Mouse (Mus musculus): ENCODE data around the gene Trrap. TPM values are rescaled to one million over a fixed set of nuclear protein-coding genes. Genes with fewer than 3 reads are reported as not detected.

Trrap gene
- total RNA-seq, 2 experiments from 2014 or later = 43.8 to 76.4 TPM

DNA sequence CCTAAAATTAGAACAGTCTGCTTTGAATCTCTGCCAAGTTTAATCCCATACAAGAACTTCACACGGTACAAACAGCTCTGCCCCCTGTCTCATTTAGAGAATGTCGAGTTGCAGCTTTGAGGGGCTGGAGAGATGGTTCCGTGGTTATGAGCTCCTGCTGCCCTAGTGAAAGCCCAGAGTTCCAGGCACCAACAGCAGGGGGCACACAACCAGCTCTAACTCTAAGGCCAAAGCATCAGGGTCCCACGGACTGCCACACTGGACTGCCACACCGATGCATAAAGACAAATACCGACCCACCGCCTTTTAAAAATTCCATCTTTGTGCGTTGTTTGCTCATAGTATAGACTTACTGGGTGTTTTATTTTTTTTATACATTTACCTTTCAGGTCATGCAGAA is 99.4 kb downstream of the Trrap start:
- ATAC-seq (replicated peaks; ENCODE audit: poor library complexity, severe bottlenecking) = no peak

DNA sequence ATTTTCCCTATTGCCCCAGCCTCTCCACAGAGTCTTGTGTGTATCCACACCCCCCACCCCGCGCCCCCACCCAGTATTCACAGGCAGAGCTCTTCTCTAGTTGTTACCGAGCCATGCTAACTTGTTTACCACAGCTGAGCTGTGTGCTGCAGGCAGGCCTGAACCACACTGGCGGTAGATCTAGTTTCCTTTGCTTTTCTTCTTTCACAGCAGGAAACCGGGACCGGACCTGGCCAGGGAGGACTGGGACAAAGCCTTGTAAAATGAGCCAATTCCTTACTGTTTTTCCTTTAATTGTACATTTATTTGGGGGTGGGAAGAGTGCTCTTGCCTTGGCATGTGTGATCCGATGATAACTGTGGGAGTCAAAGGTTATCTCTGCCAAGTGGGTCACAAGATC is 101.9 kb downstream of the Trrap start:
- no peak for ATAC-seq (replicated peaks; ENCODE audit: poor library complexity, severe bottlenecking)

DNA sequence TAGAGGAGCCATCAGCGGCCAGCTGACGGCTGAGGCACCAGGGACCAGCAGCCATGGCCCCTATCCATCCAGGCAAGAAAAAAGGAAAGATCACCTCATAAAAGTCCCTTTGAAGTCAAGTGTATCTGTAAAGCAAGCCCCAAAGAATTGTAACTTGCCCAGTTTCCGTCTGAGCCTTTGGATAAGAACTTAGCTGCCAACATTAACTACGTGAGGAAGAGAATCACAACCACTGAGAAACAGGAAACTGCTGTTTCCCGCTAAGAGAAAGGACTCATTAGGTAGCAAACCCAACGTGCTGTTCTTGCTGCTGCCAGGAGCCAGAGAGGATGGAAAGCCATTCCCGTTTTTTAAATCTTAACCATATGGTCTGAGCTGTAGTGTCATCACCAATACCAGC is 103.2 kb downstream of the Trrap start:
- no peak for ATAC-seq (replicated peaks; ENCODE audit: poor library complexity, severe bottlenecking)

DNA sequence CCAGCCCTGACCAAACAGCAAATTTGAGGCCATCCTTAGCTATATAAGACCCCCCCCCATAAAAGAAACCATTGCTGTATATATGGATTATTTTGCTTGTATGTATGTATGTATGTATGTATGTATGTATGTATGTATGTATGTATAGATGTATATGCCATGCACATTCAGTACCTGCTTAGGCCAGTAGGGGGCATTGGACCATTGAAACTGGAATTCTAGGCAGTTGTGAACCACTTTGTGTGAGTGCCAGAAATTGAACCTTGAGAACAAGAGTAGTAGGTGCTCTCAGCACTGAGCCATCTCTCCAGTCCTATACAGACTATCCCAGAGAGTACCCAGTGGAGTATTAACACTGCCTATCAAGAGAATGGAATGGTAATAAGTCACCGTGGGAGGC is 104.2 kb downstream of the Trrap start:
- no peak for ATAC-seq (replicated peaks; ENCODE audit: poor library complexity, severe bottlenecking)

DNA sequence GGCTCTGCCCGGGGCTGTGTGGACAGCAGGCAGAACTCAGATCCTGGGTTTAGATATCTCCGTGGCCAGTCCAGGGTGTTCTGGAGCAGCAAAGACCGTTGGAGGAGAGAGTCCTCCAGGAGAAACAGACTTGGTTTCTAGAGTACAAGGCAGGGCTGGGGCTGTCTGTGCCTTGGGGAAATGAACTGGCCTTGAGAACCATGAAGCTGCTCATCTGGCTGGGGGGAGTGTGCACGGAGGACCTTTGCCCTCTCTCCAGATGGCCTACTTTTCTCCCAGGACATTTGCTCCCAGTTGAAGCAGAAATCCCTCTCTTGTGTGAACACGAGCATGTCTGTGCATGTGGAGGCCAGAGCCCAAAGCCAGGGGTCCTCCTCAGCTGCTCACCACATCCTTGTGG is 104.8 kb downstream of the Trrap start:
- no peak for ATAC-seq (replicated peaks; ENCODE audit: poor library complexity, severe bottlenecking)

- no peak for ATAC-seq (replicated peaks; ENCODE audit: poor library complexity, severe bottlenecking)
Observed at GRCm38 (mm10) chr5:144872867-144873266, 105.3 kb downstream of the Trrap start.

GRCm38 (mm10) chr5:144875227-144875626 is 107.7 kb downstream of the Trrap start:
- no peak for ATAC-seq (replicated peaks; ENCODE audit: poor library complexity, severe bottlenecking)

DNA sequence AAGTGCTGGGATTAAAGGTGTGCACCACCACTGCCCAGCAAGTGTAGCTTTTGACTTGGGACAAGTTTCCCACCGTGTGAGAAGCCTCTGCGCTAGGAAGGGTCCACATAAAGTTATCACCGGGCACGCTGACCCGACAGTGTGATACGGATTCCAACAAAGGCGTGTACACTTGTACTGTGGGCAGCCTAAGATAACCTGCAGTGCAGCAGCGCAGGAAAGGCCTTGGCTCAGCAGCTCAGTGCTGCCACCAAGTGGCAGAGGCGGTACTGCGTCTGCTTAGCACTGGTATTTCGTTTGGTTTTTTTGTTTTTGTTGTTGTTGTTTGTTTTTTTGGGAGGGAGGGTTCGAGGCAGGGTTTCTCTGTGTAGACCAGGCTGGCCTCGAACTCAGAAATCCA is 108.4 kb downstream of the Trrap start:
- peak; percentile 81 for ATAC-seq (replicated peaks; ENCODE audit: poor library complexity, severe bottlenecking)

DNA sequence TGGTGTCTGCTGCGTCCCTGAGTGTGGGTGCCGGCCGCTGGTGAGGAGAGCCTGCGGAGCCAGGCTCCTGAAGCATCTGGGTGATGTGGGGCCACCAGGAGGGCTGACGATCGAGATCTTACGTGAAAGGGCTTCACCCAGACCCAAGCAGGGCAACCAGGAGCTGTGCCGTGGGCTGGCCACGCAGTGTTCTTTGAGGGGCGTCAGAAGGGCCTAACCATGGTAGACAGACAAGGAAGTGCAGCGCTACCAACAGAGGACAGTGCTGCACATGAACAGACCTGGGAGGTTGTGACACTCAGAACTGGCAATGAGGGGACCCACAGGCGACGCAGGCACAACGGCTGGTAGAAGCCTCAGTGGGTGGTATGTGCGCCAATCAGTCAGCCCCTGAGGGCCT is 109.5 kb downstream of the Trrap start:
- no peak for ATAC-seq (replicated peaks; ENCODE audit: poor library complexity, severe bottlenecking)

- ATAC-seq (replicated peaks; ENCODE audit: poor library complexity, severe bottlenecking) = no peak
Observed at GRCm38 (mm10) chr5:144881670-144882399, 114.3 kb downstream of the Trrap start.

DNA sequence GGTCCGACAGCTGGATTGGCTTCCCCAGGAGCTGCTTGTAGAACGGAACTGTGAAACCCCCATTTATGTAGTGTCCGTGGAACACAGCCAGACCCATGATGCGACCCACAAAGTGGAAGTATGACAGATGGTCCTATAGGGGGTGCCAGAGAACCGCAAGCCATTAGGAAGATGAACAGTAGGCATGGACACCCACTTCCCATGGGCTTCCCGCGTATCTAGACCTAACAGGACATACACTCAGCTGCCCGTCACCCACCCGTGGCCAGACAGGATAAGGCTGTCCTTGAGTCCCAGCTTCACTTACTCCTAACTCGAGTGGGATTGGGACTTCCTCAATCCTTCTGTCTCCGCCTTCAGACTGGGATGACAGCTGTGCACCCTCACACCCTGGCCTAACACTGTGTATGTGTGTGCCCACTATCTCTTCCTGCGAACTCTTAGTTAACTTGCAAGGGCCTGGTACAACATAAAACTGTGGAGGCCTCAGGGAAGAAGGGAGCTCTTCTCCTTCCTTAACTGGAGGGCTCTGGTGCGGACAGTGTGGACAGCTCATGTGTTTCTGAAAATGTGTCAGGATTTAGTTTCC is 117.2 kb downstream of the Trrap start:
- ATAC-seq (replicated peaks; ENCODE audit: poor library complexity, severe bottlenecking) = peak; percentile 32; the same call in 1 of the 2 replicates

- no peak for ATAC-seq (replicated peaks; ENCODE audit: poor library complexity, severe bottlenecking)
Observed at GRCm38 (mm10) chr5:144885968-144886650, 118.6 kb downstream of the Trrap start.

DNA sequence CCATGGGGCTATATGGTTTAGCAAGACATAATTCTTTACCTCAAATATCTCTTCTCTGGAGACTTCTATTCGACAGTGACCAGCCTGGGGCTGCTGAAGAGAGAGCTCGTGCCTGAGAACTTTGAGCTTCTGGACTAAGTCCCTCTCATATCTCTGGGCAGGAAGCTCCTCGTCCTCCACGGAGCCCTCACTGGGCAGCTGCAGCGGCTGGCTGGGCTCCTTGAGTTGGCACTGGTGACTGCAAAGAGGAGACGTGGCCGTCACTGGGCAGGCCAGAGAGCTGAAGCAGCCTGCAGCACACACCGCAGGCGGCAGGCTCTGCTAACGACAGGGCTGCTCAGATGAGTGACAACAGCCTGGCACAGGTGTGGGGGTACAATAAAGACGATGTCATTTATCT is 123.7 kb downstream of the Trrap start:
- no peak for ATAC-seq (replicated peaks; ENCODE audit: poor library complexity, severe bottlenecking)

DNA sequence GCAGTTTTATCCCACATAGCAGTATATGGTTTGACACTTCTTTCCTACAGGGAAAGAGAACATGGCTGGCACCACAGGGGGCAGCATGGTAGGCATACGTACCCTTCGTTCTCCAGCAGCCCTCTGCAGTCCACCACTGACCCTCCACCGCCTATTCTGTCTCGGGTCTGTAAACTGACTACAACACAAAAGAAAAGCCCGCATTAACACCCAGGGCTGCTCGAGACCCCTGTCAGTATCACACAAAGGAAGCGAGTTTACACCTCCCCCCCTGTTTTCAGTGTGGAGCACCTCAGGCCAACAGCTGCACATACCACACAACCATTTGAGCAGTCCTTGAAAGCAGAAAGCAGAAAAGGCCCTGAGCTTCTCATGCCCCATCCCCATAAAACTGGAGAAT is 130.3 kb downstream of the Trrap start:
- no peak for ATAC-seq (replicated peaks; ENCODE audit: poor library complexity, severe bottlenecking)

GRCm38 (mm10) chr5:144898448-144899052 is 131.0 kb downstream of the Trrap start:
- ATAC-seq (replicated peaks; ENCODE audit: poor library complexity, severe bottlenecking) = no peak

GRCm38 (mm10) chr5:144901035-144901434 is 133.5 kb downstream of the Trrap start:
- ATAC-seq (replicated peaks; ENCODE audit: poor library complexity, severe bottlenecking) = no peak

DNA sequence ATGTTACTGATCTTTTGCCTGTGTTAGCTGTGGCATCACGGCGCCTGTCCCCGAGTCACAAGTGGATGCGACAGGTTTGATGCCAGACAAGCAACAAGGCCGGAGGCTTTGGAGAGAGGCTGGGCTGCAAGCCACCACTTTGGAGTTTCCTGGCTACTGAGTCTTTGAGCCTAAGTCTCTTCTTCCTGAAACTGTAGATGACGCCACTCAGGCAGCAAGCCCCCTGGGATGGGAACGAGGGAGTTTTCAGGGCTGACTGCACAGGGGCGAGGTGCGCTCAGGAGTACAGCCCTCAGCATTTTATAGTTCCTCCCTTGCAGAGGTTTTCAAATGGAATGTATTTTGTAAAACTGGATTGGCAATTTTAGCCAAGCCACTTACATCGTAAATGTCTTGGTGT is 134.3 kb downstream of the Trrap start:
- no peak for ATAC-seq (replicated peaks; ENCODE audit: poor library complexity, severe bottlenecking)

DNA sequence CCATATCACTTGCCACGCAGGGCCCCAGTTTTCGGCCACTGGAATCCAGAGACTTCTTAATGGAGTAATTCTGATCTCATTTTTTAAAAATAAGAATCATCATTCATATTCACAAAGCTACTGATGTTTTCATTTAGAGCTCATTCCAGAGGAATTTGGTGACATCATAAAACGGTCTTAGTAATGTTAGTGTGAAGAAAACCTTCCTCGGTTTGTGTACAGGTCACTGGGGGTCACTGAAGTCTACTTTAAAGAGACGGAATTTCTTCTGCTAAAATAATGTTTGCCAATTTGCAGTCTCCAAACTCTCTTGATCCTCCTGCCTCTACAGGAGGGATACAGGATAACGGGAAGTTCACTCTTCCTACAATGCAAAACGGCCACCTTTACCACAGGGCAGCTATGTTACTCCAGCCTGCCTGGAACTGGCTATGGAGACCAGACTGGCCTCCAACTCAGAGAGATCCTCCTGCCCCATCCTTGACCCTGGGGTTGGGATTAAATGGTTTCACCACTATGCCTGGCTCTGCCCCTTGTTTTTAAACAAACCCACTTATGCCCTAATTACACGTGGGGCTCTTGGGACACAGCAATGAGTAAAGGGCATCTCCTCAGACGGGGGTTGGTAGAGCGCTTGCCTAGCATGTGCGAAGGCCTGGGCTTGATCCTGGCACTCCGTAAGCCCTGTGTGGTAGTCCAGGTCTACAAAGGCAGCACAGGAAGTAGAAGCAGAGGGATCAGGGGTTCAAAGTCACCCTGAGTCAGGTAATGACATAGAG is 137.0 kb downstream of the Trrap start:
- no peak for ATAC-seq (replicated peaks; ENCODE audit: poor library complexity, severe bottlenecking)

GRCm38 (mm10) chr5:144907591-144907990 is 140.1 kb downstream of the Trrap start:
- ATAC-seq (replicated peaks; ENCODE audit: poor library complexity, severe bottlenecking) = no peak

Measured in granulocyte monocyte progenitor cell, adult 5-6 weeks (primary cell).